Mouse (Mus musculus) neural tube, embryonic 15.5 days (tissue): ENCODE measurements around the gene Actl7b. TPM values are rescaled to one million over a fixed set of nuclear protein-coding genes. Genes with fewer than 3 reads are reported as not detected.

ENCODE experiments used
- ATAC-seq: fragments of 200-750 bp; cut with Nextera tagmentation; 2 replicates; pipeline ENCODE4 v1.8.0; 2017; ENCODE audit warnings: mild to moderate bottlenecking, moderate TSS enrichment, moderate library complexity; ENCODE audit not compliant: low FRiP score
- H3K27ac ChIP-seq: fragments of 300-500 bp; sonication (generic); replicated peaks from 2 replicates; pipeline ENCODE4 v1.5.1; 2015; ENCODE audit warnings: mild to moderate bottlenecking, inconsistent platforms
- H3K27me3 ChIP-seq: fragments of 300-500 bp; sonication (generic); replicated peaks from 2 replicates; pipeline ENCODE4 v1.6.1; 2015; ENCODE audit warnings: inconsistent platforms
- H3K36me3 ChIP-seq: fragments of 300-500 bp; sonication (generic); 2 replicates; pipeline ENCODE4 v1.6.1; 2015; ENCODE audit warnings: inconsistent platforms
- H3K4me1 ChIP-seq: fragments of 300-500 bp; sonication (generic); 2 replicates; pipeline ENCODE4 v1.6.1; 2015; ENCODE audit warnings: inconsistent platforms
- H3K4me2 ChIP-seq: fragments of 300-500 bp; sonication (generic); 2 replicates; pipeline ENCODE4 v1.6.1; 2015; ENCODE audit warnings: inconsistent platforms, mild to moderate bottlenecking, moderate library complexity
- H3K4me3 ChIP-seq: fragments of 300-500 bp; sonication (generic); replicated peaks from 2 replicates; pipeline ENCODE4 v1.5.1; 2015; ENCODE audit warnings: mild to moderate bottlenecking, inconsistent platforms
- H3K9ac ChIP-seq: fragments of 300-500 bp; sonication (generic); replicated peaks from 2 replicates; pipeline ENCODE4 v1.6.1; 2015; ENCODE audit warnings: mild to moderate bottlenecking, inconsistent platforms
- H3K9me3 ChIP-seq: fragments of 300-500 bp; sonication (generic); replicated peaks from 2 replicates; pipeline ENCODE4 v1.6.1; 2016; ENCODE audit warnings: inconsistent platforms
- WGBS: fragments of 180-500 bp; shearing (Covaris S2); methylation state at CpG from one replicate; pipeline ENCODE4 v1.1.7; 2015; ENCODE audit warnings: mixed read lengths; 5-methylcytosine and 5-hydroxymethylcytosine counted together
- polyA plus RNA-seq: library from polyadenylated mRNA; unstranded; fragments of >200 nt; fragmentation: Nextera tagmentation; extraction: Ambion mirVana; gene quantifications from 2 replicates; pipeline ENCODE4 v1.2.1, GENCODE M21; 2015

Actl7b gene
- polyA plus RNA-seq, 1 experiment from 2014 or later = not detected

DNA sequence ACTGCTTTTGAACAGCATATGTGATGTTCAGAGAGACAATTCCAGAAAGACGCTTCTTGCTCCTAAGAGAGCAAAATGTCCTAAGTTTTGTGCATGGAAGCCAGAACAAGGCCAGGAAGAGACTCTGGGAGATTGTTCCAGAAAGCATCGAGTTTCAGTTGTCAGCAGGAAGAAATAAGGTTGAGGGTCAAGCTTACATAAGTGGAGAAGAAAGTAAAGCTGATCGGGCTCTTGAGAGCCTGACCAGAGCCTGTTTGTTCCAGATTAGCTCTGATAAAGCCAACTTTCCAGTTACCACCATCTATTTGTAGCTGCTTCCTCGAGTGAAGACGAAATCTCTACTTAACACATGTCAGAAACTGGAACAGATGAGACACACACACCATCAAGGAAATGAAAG lies 42.6 kb downstream of the Actl7b start:
- H3K4me1 ChIP-seq = no peaks in the 10 kb centered on the region
- WGBS = 80% methylated on average over 5 of the region's 5 CpGs
- no peak overlapping the region for H3K4me2 ChIP-seq
- H3K36me3 ChIP-seq = no peaks in the 10 kb centered on the region
- H3K27ac ChIP-seq = no peak overlapping the region
- ATAC-seq = no peak
- H3K27me3 ChIP-seq = no peaks in the 10 kb centered on the region
- no peak overlapping the region for H3K9ac ChIP-seq
- no peak overlapping the region for H3K4me3 ChIP-seq
- H3K9me3 ChIP-seq = no peaks in the 10 kb centered on the region

DNA sequence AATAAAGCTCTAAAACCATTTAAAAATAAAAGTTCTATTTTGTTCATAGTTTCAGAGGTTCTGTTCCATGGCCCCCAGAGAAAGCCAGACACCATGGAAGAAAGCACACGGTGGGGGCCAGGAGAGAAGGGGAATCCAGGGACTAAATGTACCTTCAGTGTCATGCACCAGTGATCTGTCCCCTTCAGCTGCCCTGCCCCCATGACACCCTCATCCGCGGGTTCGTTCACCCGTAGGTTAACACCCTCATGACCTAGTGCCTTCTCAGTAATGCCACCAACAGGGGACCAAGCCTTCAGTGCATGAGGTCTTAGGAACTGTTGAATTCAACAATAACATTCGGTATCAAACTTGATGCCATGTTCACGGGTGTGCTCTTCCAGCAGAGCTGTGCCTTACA lies 44.8 kb downstream of the Actl7b start:
- Histone ChIP-seq H3K27ac (no peak overlapping the region), H3K4me2 (no peak overlapping the region), H3K9ac (no peak overlapping the region), H3K36me3 (no peaks in the 10 kb centered on the region), H3K4me3 (no peak overlapping the region), H3K9me3 (no peaks in the 10 kb centered on the region), H3K27me3 (no peaks in the 10 kb centered on the region), H3K4me1 (no peaks in the 10 kb centered on the region)
- WGBS = 92% methylated on average over 7 of the region's 7 CpGs
- no peak for ATAC-seq

Other genes starting within 250 kb of the Actl7b start
- gene Gm26657, start 1.4 kb downstream of the Actl7b start, polyA plus RNA-seq = not detected in 2 replicates
- gene Actl7a, start 2.0 kb upstream of the Actl7b start, polyA plus RNA-seq = not detected in 2 replicates
- gene Elp1, start 60.9 kb upstream of the Actl7b start, polyA plus RNA-seq = 57.4 and 60.4 TPM in 2 replicates
- 13.3 and 16.5 TPM in 2 replicates for gene Fam206a, start 60.9 kb upstream of the Actl7b start, polyA plus RNA-seq
- gene Ctnnal1, start 123.7 kb upstream of the Actl7b start, polyA plus RNA-seq = 16.0 and 17.1 TPM in 2 replicates
- gene Tmem245, start 206.0 kb upstream of the Actl7b start, polyA plus RNA-seq = 9.9 and 10.8 TPM in 2 replicates
- gene Frrs1l, start 248.9 kb upstream of the Actl7b start, polyA plus RNA-seq = 21.8 and 26.1 TPM in 2 replicates